Mouse (Mus musculus) lung, embryonic 15.5 days (tissue): ENCODE data around the gene Vwc2. TPM values are rescaled to one million over a fixed set of nuclear protein-coding genes. Genes with fewer than 3 reads are reported as not detected.

Source experiments
- ATAC-seq: fragments of 200-750 bp; cut with Nextera tagmentation; 2 replicates; pipeline ENCODE4 v1.8.0; 2017; ENCODE audit warnings: moderate number of reproducible peaks, borderline replicate concordance; ENCODE audit not compliant: low FRiP score, low TSS enrichment; ENCODE audit errors: extremely low read depth
- H3K27ac ChIP-seq: fragments of 300-500 bp; sonication (generic); 2 replicates; pipeline ENCODE4 v1.5.1; 2015; ENCODE audit warnings: moderate library complexity, mild to moderate bottlenecking, inconsistent platforms
- H3K27me3 ChIP-seq: fragments of 300-500 bp; sonication (generic); 2 replicates; pipeline ENCODE4 v1.6.1; 2015; ENCODE audit warnings: inconsistent platforms
- H3K36me3 ChIP-seq: fragments of 300-500 bp; sonication (generic); 2 replicates; pipeline ENCODE4 v1.6.1; 2015; ENCODE audit warnings: inconsistent platforms
- H3K4me1 ChIP-seq: fragments of 300-500 bp; sonication (generic); 2 replicates; pipeline ENCODE4 v1.6.1; 2015; ENCODE audit warnings: inconsistent platforms
- H3K4me2 ChIP-seq: fragments of 300-500 bp; sonication (generic); 2 replicates; pipeline ENCODE4 v1.6.1; 2015; ENCODE audit warnings: inconsistent platforms, mild to moderate bottlenecking, moderate library complexity
- H3K4me3 ChIP-seq: fragments of 300-500 bp; sonication (generic); 2 replicates; pipeline ENCODE4 v1.5.1; 2015; ENCODE audit warnings: mild to moderate bottlenecking, inconsistent platforms
- H3K9ac ChIP-seq: fragments of 300-500 bp; sonication (generic); 2 replicates; pipeline ENCODE4 v1.6.1; 2015; ENCODE audit warnings: inconsistent platforms
- H3K9me3 ChIP-seq: fragments of 300-500 bp; sonication (generic); 2 replicates; pipeline ENCODE4 v1.6.1; 2016; ENCODE audit warnings: inconsistent platforms
- WGBS: fragments of 180-500 bp; shearing (Covaris S2); methylation state at CpG from one replicate; pipeline ENCODE4 v1.1.7; 2015; 5-methylcytosine and 5-hydroxymethylcytosine counted together
- polyA plus RNA-seq: library from polyadenylated mRNA; unstranded; fragments of >200 nt; fragmentation: Nextera tagmentation; extraction: Ambion mirVana; gene quantifications from 2 replicates; pipeline ENCODE4 v1.2.1, GENCODE M21; 2015

The Vwc2 gene
- polyA plus RNA-seq, 1 experiment from 2014 or later = 1.7 TPM

DNA sequence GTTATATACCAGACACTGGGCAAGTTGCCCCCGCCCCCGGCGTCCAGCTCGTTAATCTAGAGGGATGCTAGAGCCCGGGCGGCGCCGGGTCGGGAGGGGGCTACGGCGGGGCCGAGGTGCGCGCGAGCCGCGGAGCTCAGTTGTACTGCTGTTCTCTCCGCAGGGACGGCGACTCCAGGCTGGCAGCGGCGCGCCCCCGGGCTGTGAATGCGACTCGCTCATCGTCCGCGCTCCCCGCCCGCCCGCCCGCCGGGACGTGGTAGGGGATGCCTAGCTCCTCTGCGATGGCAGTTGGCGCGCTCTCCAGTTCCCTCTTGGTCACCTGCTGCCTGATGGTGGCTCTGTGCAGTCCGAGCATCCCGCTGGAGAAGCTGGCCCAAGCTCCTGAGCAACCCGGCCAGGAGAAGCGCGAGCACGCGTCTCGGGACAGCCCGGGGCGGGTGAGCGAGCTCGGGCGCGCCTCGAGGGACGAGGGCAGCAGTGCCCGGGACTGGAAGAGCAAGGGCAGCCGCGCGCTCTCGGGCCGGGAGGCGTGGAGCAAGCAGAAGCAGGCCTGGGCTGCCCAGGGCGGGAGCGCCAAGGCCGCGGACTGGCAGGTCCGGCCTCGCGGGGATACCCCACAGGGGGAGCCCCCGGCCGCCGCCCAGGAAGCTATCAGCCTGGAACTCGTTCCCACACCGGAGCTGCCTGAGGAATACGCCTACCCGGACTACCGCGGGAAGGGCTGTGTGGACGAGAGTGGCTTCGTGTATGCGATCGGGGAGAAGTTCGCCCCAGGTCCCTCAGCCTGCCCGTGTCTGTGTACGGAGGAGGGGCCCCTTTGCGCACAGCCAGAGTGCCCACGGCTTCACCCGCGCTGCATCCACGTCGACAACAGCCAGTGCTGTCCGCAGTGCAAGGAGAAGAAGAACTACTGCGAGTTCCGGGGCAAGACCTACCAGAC, 1.9 kb downstream of the Vwc2 start:
- Histone ChIP-seq H3K9me3 (no peaks in the 10 kb centered on the region), H3K36me3 (no peaks in the 10 kb centered on the region), H3K4me1 (peaks cover 32% of the 10 kb centered on the region), H3K4me3 (peak overlapping the region; percentile 47), H3K27me3 (peaks cover 47% of the 10 kb centered on the region), H3K27ac (no peak overlapping the region), H3K4me2 (peak overlapping the region; percentile 96), H3K9ac (peak overlapping the region; percentile 16; the same call in 1 of the 2 replicates)
- peak; percentile 69 for ATAC-seq
- under 1% methylated on average over 93 of the region's 93 CpGs for WGBS

DNA sequence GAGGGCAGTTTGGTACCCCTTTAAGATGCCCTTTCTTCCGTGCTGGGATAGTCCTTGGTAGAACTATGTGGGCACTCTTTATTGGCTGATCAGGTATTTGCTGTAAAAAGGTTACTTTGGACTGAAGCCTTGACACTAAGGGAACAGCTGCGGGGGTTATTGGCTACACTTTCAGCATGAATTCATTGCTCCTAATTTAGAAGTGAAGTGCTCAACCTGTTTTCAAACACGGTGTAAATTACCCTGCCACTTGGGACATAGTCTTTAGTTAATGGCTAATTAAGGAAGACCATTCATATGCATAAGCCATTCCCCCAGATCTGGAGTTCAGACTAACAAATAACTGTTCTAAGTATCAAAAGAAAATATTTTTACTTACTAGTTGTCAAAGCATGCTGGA, 2.7 kb downstream of the Vwc2 start:
- ATAC-seq = no peak
- 11% methylated on average over 3 of the region's 3 CpGs for WGBS
- Histone ChIP-seq H3K4me3 (peak overlapping the region; percentile 47; the same call in 1 of the 2 replicates), H3K9ac (no peak overlapping the region), H3K27ac (no peak overlapping the region), H3K4me1 (peaks cover 32% of the 10 kb centered on the region), H3K4me2 (peak overlapping the region; percentile 96), H3K36me3 (no peaks in the 10 kb centered on the region), H3K27me3 (peaks cover 47% of the 10 kb centered on the region), H3K9me3 (no peaks in the 10 kb centered on the region)

DNA sequence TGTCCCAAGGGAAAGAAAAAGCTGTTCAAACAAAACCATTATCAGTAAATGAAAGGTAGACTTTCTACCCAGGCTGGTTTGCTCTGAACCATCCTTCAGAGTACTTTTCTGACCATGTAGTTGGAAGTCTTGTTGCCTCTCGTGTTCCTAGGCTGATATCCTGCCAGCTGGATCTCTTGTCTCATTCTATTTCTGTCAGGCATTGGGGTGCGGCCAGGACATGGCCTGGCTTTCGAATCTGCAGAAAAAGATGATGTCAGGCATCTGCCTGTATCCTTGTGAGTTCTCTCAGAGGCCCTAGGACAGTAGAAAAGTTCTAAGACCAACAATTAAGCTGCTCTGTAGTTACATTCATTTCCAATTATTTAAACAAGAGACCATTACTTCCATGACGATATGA, 8.8 kb downstream of the Vwc2 start:
- WGBS = 56% methylated on average over 4 of the region's 4 CpGs
- no peak for ATAC-seq

DNA sequence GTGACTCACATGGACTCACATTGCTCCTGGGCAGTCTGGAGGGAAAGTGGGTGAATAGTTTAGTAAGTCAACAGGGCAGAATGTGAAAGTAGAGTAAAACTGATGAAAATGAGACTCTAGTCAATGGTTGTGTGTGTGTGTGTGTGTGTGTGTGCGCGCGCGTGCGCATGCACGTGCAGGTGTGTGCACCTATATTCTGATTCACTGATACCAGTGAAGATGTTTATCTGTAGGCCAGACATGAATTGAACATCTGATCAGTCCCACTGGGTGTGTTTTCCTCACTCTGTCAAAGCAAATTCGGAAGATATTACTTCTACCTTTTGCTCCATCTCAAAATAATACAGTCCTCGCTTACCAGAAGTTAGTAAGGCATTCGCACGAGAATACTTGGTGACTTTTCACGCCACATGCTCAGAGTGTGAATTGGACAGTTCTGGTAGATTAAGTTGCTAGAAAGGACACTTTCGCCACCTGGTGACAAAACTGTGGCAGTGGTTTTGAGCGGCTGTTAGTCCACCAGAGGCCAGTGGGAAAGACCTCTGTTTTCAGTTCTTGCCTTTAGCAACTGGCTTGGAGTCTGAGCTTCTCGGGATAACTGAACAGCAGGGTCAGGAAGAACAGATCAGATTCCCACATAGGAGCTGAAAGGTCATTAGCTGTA, 17.5 kb downstream of the Vwc2 start:
- Histone ChIP-seq H3K4me2 (no peak overlapping the region), H3K4me1 (no peaks in the 10 kb centered on the region), H3K4me3 (no peak overlapping the region), H3K9me3 (no peaks in the 10 kb centered on the region), H3K36me3 (no peaks in the 10 kb centered on the region), H3K27ac (no peak overlapping the region), H3K9ac (no peak overlapping the region), H3K27me3 (no peaks in the 10 kb centered on the region)
- peak; percentile 49; the same call in 1 of the 2 replicates for ATAC-seq
- WGBS = 54% methylated on average over 14 of the region's 14 CpGs

More for the DNA sequence above, 8.8 kb downstream of the Vwc2 start:
- Histone ChIP-seq H3K4me1 (no peaks in the 10 kb centered on the region), H3K27ac (no peak overlapping the region), H3K36me3 (no peaks in the 10 kb centered on the region), H3K9ac (no peak overlapping the region), H3K4me2 (no peak overlapping the region), H3K4me3 (no peak overlapping the region), H3K27me3 (peaks cover 3% of the 10 kb centered on the region; the same call in 1 of the 2 replicates), H3K9me3 (no peaks in the 10 kb centered on the region)

DNA sequence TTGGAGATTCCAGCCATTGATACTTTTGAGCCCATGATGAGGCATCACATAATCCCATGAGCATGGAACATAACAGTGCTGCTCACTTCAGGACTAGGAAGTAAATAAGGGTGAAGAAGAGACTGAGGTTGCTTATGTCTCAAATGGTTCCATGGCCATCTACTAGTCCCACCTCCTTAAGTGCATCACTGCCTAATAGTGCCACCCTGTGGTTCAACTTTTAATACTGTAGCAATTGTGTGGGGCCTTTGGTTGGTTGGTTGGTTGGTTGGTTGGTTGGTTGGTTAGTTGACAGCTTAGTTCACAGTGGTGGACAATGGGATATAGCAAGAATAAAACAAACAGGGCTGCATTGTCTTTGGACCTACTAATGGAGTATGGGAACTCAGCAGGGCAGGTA, 26.6 kb downstream of the Vwc2 start:
- no peak overlapping the region for H3K27ac ChIP-seq
- H3K9me3 ChIP-seq = no peaks in the 10 kb centered on the region
- H3K4me1 ChIP-seq = no peaks in the 10 kb centered on the region
- H3K4me2 ChIP-seq = no peak overlapping the region
- H3K9ac ChIP-seq = no peak overlapping the region
- ATAC-seq = no peak
- no peak overlapping the region for H3K4me3 ChIP-seq
- no peaks in the 10 kb centered on the region for H3K36me3 ChIP-seq
- H3K27me3 ChIP-seq = no peaks in the 10 kb centered on the region

DNA sequence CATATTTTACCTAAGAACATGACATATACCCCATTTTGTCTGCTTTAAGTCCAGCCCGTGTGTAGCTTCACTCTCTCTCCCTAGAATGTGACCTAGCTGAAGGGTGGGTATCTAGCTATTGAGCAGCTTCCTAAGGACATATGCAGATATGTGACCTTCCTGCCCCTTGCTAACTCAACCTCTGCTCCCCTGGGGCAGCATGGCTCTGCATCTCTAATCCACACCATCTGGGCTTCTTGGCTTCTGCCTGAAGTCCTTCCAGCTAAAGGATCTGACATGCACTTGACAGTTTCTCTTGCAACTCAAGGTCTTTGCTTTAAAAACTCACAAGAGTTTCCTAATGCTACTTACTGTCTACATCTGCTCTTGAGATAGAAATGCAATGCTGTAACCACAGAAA, 38.7 kb downstream of the Vwc2 start:
- H3K36me3 ChIP-seq = no peaks in the 10 kb centered on the region
- no peaks in the 10 kb centered on the region for H3K27me3 ChIP-seq
- no peaks in the 10 kb centered on the region for H3K9me3 ChIP-seq
- H3K4me3 ChIP-seq = no peak overlapping the region
- H3K4me2 ChIP-seq = no peak overlapping the region
- ATAC-seq = no peak
- 58% methylated on average over 1 of the region's 1 CpGs for WGBS
- H3K9ac ChIP-seq = no peak overlapping the region
- no peak overlapping the region for H3K27ac ChIP-seq
- no peaks in the 10 kb centered on the region for H3K4me1 ChIP-seq

DNA sequence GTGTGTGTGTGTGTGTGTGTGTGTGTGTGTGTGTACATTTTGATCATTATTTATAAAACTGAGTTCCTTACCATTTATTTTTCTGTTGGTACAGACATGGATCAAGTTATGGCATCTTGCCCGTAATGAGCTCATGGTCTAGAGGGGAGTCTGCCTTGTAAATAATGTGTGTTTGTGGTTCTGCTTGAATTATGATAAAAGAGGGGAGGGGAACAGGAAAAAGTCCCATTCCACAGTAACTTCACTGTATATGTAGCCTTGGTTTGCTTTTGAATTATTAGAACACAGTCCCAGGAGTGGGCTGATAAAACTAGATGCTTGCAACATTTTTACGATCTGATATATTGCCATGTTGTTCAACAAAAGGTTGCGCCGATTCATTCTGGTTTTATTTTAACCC, 57.4 kb downstream of the Vwc2 start:
- H3K36me3 ChIP-seq = no peaks in the 10 kb centered on the region
- no peaks in the 10 kb centered on the region for H3K4me1 ChIP-seq
- no peaks in the 10 kb centered on the region for H3K9me3 ChIP-seq
- no peak overlapping the region for H3K9ac ChIP-seq
- ATAC-seq = no peak
- no peak overlapping the region for H3K4me3 ChIP-seq
- H3K27me3 ChIP-seq = no peaks in the 10 kb centered on the region
- H3K4me2 ChIP-seq = no peak overlapping the region
- H3K27ac ChIP-seq = no peak overlapping the region
- WGBS = 87% methylated on average over 4 of the region's 4 CpGs

DNA sequence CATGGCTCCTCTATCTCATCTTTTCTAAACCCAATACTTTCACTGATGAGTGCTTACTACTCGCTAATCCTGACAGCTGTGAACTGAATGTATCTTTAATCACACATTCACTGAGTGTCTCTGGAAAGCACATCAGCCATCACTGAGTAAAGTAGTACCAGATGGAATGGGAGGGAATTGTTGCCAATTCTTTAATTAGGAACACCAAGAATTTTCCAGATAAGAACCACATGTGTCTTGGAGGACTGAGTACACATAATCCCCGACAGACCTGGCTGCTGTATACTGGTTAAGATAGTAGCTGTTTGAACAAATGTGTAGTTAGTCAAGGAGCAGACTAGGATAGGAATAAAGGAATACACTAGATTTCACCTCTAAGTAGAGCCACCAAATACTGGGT, 61.2 kb downstream of the Vwc2 start:
- Histone ChIP-seq H3K9me3 (no peaks in the 10 kb centered on the region), H3K4me3 (no peak overlapping the region), H3K4me2 (no peak overlapping the region), H3K4me1 (no peaks in the 10 kb centered on the region), H3K36me3 (no peaks in the 10 kb centered on the region), H3K9ac (no peak overlapping the region), H3K27me3 (no peaks in the 10 kb centered on the region), H3K27ac (no peak overlapping the region)
- ATAC-seq = no peak
- WGBS = 29% methylated on average over 2 of the region's 2 CpGs

DNA sequence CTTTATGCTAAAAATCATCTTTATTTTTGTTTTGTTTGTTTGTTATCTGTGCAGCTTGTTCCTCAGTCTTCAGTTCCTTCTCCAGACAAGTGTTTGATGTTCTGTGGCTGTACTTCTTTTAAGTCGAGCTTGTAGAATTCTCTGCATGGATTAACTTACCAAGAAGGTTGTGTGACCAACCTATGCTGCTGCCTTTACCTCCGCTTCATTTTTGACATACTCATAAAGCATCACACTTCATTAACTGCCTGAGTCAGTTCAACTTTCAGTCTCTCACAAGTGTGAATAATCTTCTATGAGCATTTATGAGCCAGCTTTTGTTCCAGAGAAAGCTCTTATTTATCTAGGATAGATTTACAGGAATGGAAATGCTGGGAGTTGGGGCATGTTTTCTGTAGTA, 68.7 kb downstream of the Vwc2 start:
- Histone ChIP-seq H3K4me2 (no peak overlapping the region), H3K27me3 (no peaks in the 10 kb centered on the region), H3K9ac (no peak overlapping the region), H3K9me3 (no peaks in the 10 kb centered on the region), H3K27ac (no peak overlapping the region), H3K4me1 (no peaks in the 10 kb centered on the region), H3K36me3 (no peaks in the 10 kb centered on the region), H3K4me3 (no peak overlapping the region)
- 66% methylated on average over 2 of the region's 2 CpGs for WGBS
- ATAC-seq = no peak

DNA sequence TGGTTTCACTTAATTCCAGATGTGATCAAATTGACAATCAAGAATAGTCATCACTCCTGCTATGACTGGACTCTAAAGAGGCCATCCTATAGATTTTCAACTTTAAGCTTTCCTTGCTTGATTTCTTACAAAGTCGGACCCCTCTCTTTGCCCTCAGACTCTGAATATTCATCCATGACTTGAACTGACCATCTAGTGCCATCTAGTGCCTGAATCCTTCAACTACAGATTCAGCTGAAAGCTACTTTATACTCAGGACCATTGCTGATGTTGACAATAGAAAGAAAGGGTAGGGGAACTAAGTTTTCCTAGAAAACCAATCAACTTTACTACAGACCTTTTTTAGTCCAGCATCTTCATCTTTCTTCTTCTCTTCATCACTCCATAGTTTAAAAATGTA, 109.1 kb downstream of the Vwc2 start:
- H3K27ac ChIP-seq = no peak overlapping the region
- H3K9me3 ChIP-seq = no peaks in the 10 kb centered on the region
- H3K9ac ChIP-seq = no peak overlapping the region
- H3K27me3 ChIP-seq = no peaks in the 10 kb centered on the region
- no peak overlapping the region for H3K4me2 ChIP-seq
- 16% methylated on average over 1 of the region's 1 CpGs for WGBS
- no peak overlapping the region for H3K4me3 ChIP-seq
- no peak for ATAC-seq
- H3K4me1 ChIP-seq = no peaks in the 10 kb centered on the region
- H3K36me3 ChIP-seq = no peaks in the 10 kb centered on the region

DNA sequence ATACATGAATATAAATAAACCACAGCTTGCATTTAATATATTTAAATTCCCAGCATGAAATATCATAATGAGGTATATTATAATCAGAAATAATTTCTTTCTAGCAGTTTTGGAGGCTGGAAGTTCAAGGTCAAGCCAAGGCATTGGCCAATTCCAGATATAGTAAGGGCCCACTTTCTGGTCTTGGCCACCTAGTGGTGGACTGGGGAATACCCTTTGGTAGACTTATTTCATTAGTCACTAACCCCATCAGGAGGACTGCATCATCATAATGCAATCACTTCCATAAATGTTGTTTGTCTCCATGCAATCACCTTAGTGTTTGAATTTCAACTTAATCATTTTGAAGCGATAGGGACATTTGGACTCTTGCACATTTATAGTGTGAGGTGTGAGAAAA, 125.3 kb downstream of the Vwc2 start:
- no peaks in the 10 kb centered on the region for H3K9me3 ChIP-seq
- no peak overlapping the region for H3K27ac ChIP-seq
- H3K9ac ChIP-seq = no peak overlapping the region
- 71% methylated on average over 1 of the region's 1 CpGs for WGBS
- H3K4me1 ChIP-seq = no peaks in the 10 kb centered on the region
- no peak overlapping the region for H3K4me2 ChIP-seq
- no peaks in the 10 kb centered on the region for H3K36me3 ChIP-seq
- no peak overlapping the region for H3K4me3 ChIP-seq
- no peak for ATAC-seq
- H3K27me3 ChIP-seq = no peaks in the 10 kb centered on the region

DNA sequence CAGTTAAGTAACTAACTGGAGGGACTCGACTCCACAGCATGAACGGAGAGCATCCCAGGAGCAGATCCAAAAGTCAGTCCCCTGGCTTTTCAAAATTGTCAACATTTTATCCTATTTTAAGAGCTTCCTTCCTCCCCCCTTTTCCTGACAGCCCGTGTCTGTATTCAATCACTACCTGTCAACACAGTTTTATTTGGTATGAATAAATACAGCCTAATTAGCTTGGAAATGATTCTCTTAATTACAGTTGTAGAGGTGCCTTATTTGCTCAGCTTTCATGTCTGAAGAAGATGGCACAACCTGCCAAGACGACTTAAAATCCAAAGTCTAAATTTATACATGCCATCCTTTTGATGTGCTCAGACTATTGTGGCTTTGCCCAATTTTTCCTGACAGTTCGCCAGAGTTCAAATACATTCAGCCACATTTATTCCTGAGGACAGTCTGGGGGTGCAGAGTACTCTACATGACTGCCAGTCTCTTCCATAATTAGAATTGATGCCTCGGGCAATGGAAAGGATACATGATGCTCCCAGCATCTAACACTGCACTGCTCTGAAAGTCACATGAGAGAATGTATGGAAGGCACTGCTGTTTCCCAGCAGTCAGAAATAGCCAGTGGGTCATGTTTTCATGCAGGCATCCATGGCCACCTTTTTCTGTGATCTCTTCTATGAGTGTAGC, 128.8 kb downstream of the Vwc2 start:
- WGBS = 60% methylated on average over 6 of the region's 6 CpGs
- Histone ChIP-seq H3K4me2 (no peak overlapping the region), H3K27me3 (no peaks in the 10 kb centered on the region), H3K9ac (no peak overlapping the region), H3K4me1 (no peaks in the 10 kb centered on the region), H3K27ac (no peak overlapping the region), H3K36me3 (no peaks in the 10 kb centered on the region), H3K9me3 (no peaks in the 10 kb centered on the region), H3K4me3 (no peak overlapping the region)
- no peak for ATAC-seq
